In the genomic region with DNA sequence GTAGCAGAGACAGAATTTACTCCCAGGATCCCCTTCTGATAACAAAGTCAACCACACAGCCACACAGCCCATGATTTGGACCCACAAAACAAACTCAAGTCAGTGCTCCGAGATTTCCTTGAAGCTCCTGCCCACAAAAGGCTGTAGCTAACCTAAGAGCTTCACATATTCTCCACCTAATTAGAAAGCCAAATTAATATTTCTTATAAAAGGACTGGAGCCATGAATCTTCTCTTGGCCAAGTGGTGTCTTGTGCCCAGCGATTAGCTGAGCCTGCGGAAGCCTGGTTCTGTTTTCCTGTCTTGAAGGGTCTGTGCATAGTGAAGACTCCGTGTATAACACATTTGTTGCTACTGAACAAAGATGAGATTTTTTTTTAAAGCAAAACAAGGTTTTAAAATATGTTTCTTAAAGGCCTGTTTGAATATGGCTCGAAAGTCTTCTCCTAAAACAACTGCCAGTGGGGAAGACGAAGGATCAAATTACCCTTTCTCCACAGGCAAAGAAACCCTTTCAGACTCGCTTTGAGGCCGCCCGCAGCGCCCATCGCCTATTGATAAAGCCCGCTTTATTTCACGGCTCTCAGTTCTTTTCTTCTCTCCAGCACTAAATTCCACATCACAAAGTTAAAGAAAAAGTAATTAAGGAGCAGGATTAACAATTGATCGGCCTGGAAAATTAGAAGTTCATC, we compare ENCODE assay signal across 12 mouse cellular contexts. TPM values are rescaled to one million over a fixed set of nuclear protein-coding genes. Genes with fewer than 3 reads are reported as not detected.
DNase-seq lines count a peak whose midpoint lies in the region; ATAC-seq lines count a peak whose summit lies in the region.
"Had no signal": no experiment of that assay in that cellular context is flagged by ENCODE, and none has a peak within 500 bp of the region (broad histone marks: within the 10 kb centered on the region; RNA-seq: fewer than 3 reads in every experiment).

No protein-coding gene starts in this region.

- H3K27me3 ChIP-seq in lung, embryonic 16.5 days (ENCODE audit: control insufficient read depth, insufficient read depth, low read depth, low read length): no peaks in the 10 kb centered on the region; the same call in 1 of the 2 replicates
- H3K27me3 ChIP-seq in forebrain, embryonic 11.5 days (ENCODE audit: control insufficient read depth, insufficient read depth, low read length): peaks cover 7% of the 10 kb centered on the region
- H3K27me3 ChIP-seq in limb, embryonic 12.5 days: no peaks in the 10 kb centered on the region
- H3K27me3 ChIP-seq: liver, embryonic 13.5 days; stomach, embryonic 15.5 days had no signal

- H3K36me3 ChIP-seq in lung, embryonic 16.5 days (ENCODE audit: control insufficient read depth, insufficient read depth, low read length): no peaks in the 10 kb centered on the region
- H3K36me3 ChIP-seq in forebrain, embryonic 11.5 days (ENCODE audit: control insufficient read depth, insufficient read depth, low read length): no peaks in the 10 kb centered on the region
- no peaks in the 10 kb centered on the region for H3K36me3 ChIP-seq in limb, embryonic 12.5 days
- H3K36me3 ChIP-seq: liver, embryonic 13.5 days; stomach, embryonic 15.5 days had no signal

- ATAC-seq in lung, embryonic 16.5 days (ENCODE audit: low read depth): no peak
- 0 out of 2 replicates have a peak, but pooled peaks have one; percentile 32 for ATAC-seq in forebrain, embryonic 11.5 days (replicated peaks; ENCODE audit: low FRiP score)
- ATAC-seq in limb, embryonic 12.5 days (ENCODE audit: insufficient number of reproducible peaks, insufficient read depth, low FRiP score, low TSS enrichment, low read depth): no peak

- peaks cover 8% of the 10 kb centered on the region for H3K4me1 ChIP-seq in lung, embryonic 16.5 days (replicated peaks; ENCODE audit: control insufficient read depth, insufficient read depth, low read length)
- H3K4me1 ChIP-seq in forebrain, embryonic 11.5 days (replicated peaks; ENCODE audit: control insufficient read depth, insufficient read depth, low read length): peaks cover 14% of the 10 kb centered on the region; the same call in 1 of the 2 replicates
- H3K4me1 ChIP-seq in limb, embryonic 12.5 days (replicated peaks): peaks cover 25% of the 10 kb centered on the region
- H3K4me1 ChIP-seq: liver, embryonic 13.5 days; stomach, embryonic 15.5 days had no signal

- no peak overlapping the region for H3K9ac ChIP-seq in lung, embryonic 16.5 days (ENCODE audit: low read length)
- H3K9ac ChIP-seq in forebrain, embryonic 11.5 days (ENCODE audit: low read length): no peak overlapping the region
- no peak overlapping the region for H3K9ac ChIP-seq in limb, embryonic 12.5 days (replicated peaks)
- H3K9ac ChIP-seq: liver, embryonic 13.5 days; stomach, embryonic 15.5 days had no signal

- H3K27ac ChIP-seq in lung, embryonic 16.5 days (ENCODE audit: low read length): no peak overlapping the region
- H3K27ac ChIP-seq in forebrain, embryonic 11.5 days (ENCODE audit: low read depth, low read length): peak overlapping the region; percentile 67; the same call in 1 of the 2 replicates
- H3K27ac ChIP-seq in limb, embryonic 12.5 days: no peak overlapping the region
- H3K27ac ChIP-seq: layer of hippocampus, adult 2 months; liver, embryonic 13.5 days; stomach, embryonic 15.5 days had no signal

- 23% methylated on average over 14 of the region's 14 CpGs for WGBS in lung, embryonic 16.5 days
- 2% methylated on average over 14 of the region's 14 CpGs for WGBS in forebrain, embryonic 11.5 days
- WGBS in limb, embryonic 12.5 days: 16% methylated on average over 14 of the region's 14 CpGs

- H3K9me3 ChIP-seq in lung, embryonic 16.5 days (ENCODE audit: control insufficient read depth, low read length): no peaks in the 10 kb centered on the region
- H3K9me3 ChIP-seq in forebrain, embryonic 11.5 days (ENCODE audit: control insufficient read depth, low read length): no peaks in the 10 kb centered on the region
- H3K9me3 ChIP-seq in limb, embryonic 12.5 days: no peaks in the 10 kb centered on the region
- H3K9me3 ChIP-seq: liver, embryonic 13.5 days; stomach, embryonic 15.5 days had no signal

- no peak for DNase-seq in lung, postnatal 36 days
- peak; percentile 86 for DNase-seq in forebrain, embryonic 11.5 days (ENCODE audit: low spot score)
- no peak for DNase-seq in urinary bladder, postnatal 4 days (ENCODE audit: low spot score in 2 of 2)
- DNase-seq in adrenal gland, postnatal 14 days: no peak
- no peak for DNase-seq in layer of hippocampus, postnatal 25 days (ENCODE audit: extremely low spot score in 1 of 2, low spot score in 1 of 2)
- no peak for DNase-seq in kidney, postnatal 10 days
- DNase-seq: liver, embryonic 13.5 days had no signal

- no peak overlapping the region for H3K4me3 ChIP-seq in lung, embryonic 16.5 days (ENCODE audit: low read length)
- no peak overlapping the region for H3K4me3 ChIP-seq in forebrain, embryonic 11.5 days (ENCODE audit: low read depth, low read length)
- no peak overlapping the region for H3K4me3 ChIP-seq in limb, embryonic 12.5 days (replicated peaks)
- H3K4me3 ChIP-seq: erythroblast, embryonic 14.5 days; layer of hippocampus, adult 2 months; liver, embryonic 13.5 days; stomach, embryonic 15.5 days had no signal

- H3K4me2 ChIP-seq in lung, embryonic 16.5 days (ENCODE audit: low read depth, low read length): peak overlapping the region; percentile 22; the same call in 1 of the 2 replicates
- peak overlapping the region; percentile 3; the same call in 1 of the 2 replicates for H3K4me2 ChIP-seq in forebrain, embryonic 11.5 days (ENCODE audit: low read depth, low read length, severe bottlenecking)
- H3K4me2 ChIP-seq in limb, embryonic 12.5 days: peak overlapping the region; percentile 27; the same call in 1 of the 2 replicates
- H3K4me2 ChIP-seq: liver, embryonic 13.5 days; stomach, embryonic 15.5 days had no signal

RNA-seq across cellular contexts. Expression of gene Ric8b, which starts 58.5 kb away (rescaled TPM):
- polyA plus RNA-seq in lung, embryonic 16.5 days (2015; fragmentation: Nextera tagmentation; extraction: Ambion mirVana): 17.8 and 19.8 TPM in 2 replicates
- polyA plus RNA-seq in forebrain, embryonic 11.5 days (2014; fragmentation: Nextera tagmentation; extraction: Ambion mirVana): 22.4 and 27.4 TPM in 2 replicates
- 30.3 and 34.4 TPM in 2 replicates for polyA plus RNA-seq in limb, embryonic 12.5 days (2016; fragmentation: Nextera tagmentation; extraction: Ambion mirVana)
- total RNA-seq in adrenal gland, postnatal 14 days (2021): 28.4 and 33.1 TPM in 2 replicates
- total RNA-seq in layer of hippocampus, postnatal 25 days (2021): 10 to 100 TPM; 35.4 to 41.0 TPM
